Mouse (Mus musculus) adrenal gland, adult 18-20 months (tissue): Measurements from ENCODE around the gene Ube2m. TPM values are rescaled to one million over a fixed set of nuclear protein-coding genes. Genes with fewer than 3 reads are reported as not detected.

Experiments
- DNase-seq, 2 experiments: peaks; one replicate each; pipeline ENCODE4 v3.0.0; 2021 to 2022; ENCODE audit warnings: low spot score in 2 of 2
- total RNA-seq, 2 experiments: library from RNA; stranded (reverse); gene quantifications; 1 replicate in 1 of 2; 2 replicates in 1 of 2; pipeline ENCODE4 v1.2.3; 2021

Ube2m gene
- total RNA-seq, 2 experiments from 2014 or later, result 162 to 182 TPM

DNA sequence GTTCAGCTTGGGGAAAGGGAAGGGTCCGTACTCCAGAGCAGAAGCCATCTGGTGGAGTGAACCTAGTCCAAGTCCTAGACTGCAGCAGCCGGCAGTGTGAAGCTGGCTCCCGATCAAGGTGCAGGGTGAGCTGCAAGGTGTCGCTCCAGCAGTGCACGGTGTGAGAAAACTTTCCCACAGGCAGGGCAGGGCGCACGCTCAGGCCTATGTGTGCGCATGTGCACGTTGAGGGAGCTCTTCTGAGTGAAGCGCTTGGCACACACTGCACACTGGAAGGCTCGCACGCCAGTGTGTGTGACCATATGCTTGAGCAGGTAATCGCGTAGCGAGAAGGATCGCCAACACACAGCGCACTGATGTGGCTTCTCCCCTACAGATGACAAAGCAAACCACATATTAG lies 32.1 kb downstream of the Ube2m start:
- DNase-seq, result no peak

DNA sequence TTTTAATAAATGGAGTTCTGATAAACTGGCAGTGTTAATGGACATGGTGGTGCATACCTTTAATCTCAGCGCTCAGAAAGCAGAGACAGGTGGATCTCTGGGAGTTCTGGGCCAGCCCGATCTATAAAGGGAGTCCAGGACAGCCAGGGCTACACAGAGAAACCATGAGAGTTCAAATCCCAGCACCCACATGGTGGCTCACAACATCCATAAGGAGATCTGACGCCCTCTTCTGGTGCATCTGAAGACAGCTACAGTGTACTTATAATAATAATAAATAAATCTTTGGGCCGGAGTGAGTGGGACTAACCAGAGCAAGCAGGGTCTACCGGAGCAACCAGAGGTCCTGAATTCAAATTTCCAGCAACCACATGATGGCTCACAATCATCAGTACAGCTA lies 34.7 kb downstream of the Ube2m start:
- no peak for DNase-seq

DNA sequence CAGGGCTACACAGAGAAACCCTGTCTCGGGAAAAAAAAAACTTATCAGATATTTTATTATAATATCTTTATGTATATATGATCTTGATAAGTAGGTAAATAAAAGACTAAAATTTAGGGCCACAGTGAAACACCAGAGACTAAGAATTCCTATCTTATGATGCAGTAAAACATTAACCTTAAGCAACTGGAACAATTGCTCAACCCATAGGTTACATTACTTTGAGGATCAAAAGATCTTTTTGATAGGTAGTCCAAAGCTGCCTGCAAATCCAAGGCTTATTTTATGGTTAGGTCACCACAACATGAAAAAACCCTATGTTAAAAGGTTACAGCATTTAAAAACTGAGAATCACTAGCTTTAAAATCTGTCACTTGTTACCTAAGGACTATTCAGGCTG lies 36.5 kb downstream of the Ube2m start:
- DNase-seq, result no peak

DNA sequence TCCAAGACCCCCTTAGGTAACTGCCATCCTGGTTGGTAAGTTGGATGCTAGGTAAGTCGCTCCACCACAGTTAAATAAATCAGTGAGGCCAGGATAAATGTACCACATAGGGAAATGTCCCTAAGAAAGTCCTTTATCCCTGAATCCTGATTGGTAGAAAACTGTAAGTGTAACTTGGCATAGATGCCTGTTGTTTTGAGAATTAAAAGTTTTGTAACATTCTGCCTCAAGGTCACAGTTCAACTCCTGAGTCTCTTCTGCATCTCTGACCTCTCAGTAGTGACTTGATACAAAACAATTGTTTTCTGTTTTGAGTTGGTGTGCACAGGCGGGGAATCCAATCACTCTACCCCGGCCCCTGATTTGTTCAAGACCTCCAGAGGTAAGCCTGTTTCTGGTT lies 39.2 kb downstream of the Ube2m start, which contains the start of gene Trim28:
TSS of gene Trim28 (plus strand) at position 264 of the 400 bp plus-strand sequence.
- no peak for DNase-seq

DNA sequence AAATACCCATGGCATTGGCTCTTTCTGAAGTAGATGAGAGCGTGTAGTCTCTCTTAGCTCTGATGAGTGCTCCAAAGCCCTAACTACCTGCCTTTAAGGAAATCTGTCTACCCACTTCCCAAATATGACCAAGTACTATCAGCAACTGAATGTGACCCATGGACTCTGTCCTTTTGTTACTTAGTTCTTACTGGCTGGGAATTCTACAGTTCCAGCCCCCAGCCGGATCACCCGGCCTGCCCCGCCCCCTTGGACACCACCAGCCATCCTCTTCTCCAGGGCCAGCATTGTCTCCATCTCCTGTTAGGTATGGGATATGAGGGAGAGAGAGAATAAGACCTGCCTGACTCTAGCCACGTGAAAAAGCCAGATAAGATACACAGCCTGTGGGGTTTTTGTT lies 40.0 kb downstream of the Ube2m start, which contains the start of gene Slc27a5:
TSS of gene Slc27a5 (minus strand) at position 140 of the 400 bp plus-strand sequence.
- DNase-seq, result no peak

DNA sequence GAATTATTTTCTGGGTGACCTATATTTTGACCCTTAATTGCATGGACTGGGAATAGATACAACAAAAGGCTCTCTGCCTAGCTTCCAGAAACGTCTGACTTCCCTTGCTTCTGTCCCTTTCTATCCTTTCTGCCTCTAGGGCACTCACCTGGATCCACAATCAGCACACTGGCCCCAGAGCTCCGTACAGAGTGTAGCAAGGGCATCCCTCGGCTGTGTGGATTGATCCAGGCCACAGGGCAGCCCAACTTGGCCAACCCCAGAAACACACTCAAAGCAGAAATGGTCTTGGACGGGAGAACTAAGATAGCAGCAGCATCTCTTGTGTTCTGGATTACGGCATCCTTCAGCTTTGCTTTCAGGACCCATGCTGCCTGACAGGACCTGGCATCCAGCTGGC lies 40.8 kb downstream of the Ube2m start:
- DNase-seq, result no peak

DNA sequence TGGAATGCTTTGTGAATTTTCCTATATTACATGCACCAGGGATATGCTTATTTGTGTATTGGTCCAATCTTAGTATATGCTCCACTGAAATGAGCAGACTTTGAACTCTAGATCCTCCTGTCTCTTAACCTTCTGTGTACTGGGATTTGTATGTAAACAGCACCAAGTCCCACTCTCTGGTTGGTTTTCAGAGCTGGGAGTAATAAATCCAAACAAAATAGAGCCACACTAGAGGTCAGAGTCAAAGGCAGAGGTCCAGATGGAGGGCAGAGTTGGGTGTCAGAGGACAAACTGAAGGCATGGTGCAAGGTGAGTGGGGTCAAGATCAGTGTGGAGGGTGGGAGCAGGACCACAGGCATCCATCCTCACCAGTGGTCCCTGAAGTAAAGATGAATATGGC lies 42.2 kb downstream of the Ube2m start:
- DNase-seq, result no peak

DNA sequence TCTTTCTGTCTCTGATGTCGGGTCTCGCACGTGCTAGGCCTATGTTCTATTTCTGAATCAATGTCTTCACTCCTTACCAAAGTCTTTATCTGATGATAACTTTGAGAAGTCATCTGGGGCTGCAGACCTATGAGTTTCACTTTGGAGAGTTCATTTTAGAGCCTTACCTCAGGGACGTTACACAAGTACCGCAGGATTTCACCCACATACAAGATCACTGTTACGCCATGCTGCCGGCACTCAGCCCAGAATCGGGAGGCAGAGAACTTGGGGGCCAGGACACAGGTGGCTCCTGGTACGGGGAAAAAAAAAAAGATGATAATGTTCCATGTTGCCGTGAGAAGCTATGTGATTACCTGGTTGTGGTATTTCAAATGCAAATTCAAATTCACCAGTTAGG lies 44.9 kb downstream of the Ube2m start:
- DNase-seq, result no peak

DNA sequence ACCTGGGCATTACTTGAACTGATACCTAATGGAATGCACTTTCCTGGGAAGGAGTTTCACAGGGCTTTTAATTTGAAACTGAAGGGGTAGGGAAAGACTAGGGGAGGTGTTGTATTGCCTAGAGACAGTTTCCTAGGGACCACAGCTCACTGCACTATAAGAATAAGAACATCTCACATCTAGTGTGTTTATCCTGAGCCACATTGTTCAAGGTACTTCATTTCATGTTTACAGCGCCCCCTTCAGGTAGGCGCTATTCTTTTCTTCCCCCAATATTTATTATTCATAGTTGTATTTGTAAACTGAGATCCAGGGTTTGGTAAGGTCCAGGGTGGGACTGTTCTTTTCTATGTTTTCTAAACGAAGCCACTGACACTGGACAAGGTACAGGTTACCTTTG lies 45.9 kb downstream of the Ube2m start:
- DNase-seq, result no peak

DNA sequence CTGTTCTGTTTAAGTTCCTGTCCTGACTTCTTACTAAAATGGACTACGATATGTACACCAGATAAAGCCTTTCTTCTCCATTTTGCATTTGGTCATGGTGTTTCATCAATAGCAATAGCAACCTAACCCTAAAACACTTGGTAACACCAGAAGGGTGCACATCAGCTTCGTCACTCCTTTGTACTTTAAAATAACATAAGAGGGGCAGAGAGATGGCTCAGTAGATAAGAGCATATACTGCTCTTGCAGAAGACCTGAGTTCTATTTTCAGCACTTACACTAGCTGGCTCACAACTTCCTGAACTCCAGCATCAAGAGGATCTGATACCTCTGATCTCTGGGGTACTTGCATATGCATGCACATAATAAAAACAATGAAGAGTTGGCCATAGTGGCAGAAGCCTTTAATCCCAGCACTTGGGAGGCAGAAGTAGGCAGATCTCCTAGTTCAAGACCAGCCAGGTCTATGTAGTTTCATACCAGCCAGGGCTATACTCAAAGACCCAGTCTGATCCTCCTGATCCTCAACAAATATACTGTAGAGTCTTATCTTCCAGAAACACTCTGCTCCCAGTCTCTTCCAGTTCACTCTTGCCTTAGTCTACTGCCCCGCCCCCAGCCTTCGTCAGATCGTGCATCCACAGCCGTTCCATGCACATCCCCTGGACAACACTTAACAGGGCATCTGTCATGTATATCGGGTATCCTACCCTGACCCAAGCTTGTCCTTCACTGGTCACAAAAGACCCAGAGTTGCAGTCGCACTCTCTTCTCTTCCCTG lies 50.5 kb downstream of the Ube2m start:
- no peak for DNase-seq

DNA sequence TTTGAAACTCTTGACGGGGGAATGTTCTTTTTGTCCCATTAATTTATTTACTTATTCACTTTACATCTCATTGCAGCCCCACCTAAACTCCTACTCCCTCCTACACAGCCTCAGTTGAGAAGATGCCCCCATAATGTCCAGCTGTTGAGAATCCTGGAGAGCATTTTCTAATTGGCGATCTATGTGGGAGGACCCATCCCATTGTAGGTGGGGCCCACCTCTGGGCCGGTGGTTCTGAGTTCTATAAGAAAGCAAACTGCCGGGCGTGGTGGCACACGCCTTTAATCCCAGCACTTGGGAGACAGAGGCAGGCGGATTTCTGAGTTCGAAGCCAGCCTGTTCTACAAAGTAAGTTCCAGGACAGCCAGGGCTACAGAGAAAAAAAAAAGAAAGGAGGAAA lies 51.2 kb downstream of the Ube2m start:
- no peak for DNase-seq

DNA sequence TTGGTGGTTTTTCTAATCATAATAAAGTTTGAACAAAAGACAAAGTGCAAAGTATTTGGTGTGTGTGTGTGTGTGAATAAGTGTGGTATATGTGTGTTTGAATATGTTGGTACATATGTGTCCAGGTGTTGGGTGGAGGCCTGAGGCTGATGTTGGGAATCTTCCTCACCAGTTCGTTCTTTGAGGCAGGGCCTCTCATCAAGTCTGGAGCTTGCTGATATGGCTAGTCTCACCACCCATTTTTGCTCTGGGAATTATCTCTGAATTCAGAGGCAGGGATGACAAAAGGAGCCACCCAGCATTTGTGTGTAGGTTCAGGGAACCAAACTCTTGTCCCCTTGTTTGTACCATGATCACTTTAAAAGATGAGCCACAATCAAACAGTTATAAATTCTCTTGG lies 52.4 kb downstream of the Ube2m start:
- no peak for DNase-seq

Other genes with a start within 250 kb of the Ube2m start
- 1 to 10 TPM; 2.4 to 3.1 TPM for gene Zscan18, start 234.6 kb downstream of the Ube2m start, total RNA-seq
- gene Zfp329, start 219.4 kb downstream of the Ube2m start, total RNA-seq, result 10 to 100 TPM in 1 of 2 experiments, 1 to 10 TPM in 1; 9.2 to 10.1 TPM
- gene Zfp110, start 203.5 kb downstream of the Ube2m start, total RNA-seq, result 10 to 100 TPM; 20.0 to 27.6 TPM
- gene Zfp128, start 157.1 kb downstream of the Ube2m start, total RNA-seq, result 1 to 10 TPM; 3.0 to 4.0 TPM
- gene Zscan22, start 140.5 kb downstream of the Ube2m start, total RNA-seq, result 10 to 100 TPM; 13.9 to 14.2 TPM
- gene Rps5, start 116.0 kb downstream of the Ube2m start, total RNA-seq, result 100 to 1,000 TPM; 896 to 922 TPM
- under 1 TPM; 0.30 to 0.45 TPM for gene Rnf225, start 110.9 kb downstream of the Ube2m start, total RNA-seq
- 1 to 10 TPM; 8.4 to 9.5 TPM for gene Zfp324, start 72.4 kb downstream of the Ube2m start, total RNA-seq
- 1 to 10 TPM; 5.7 to 6.5 TPM for gene Zfp446, start 60.4 kb downstream of the Ube2m start, total RNA-seq
- gene Slc27a5, start 40.1 kb downstream of the Ube2m start, total RNA-seq, result under 1 TPM in 1 of 2 experiments, not detected in 1; 0.70 TPM
- 100 to 1,000 TPM; 201 to 235 TPM for gene Trim28, start 39.2 kb downstream of the Ube2m start, total RNA-seq
- 10 to 100 TPM; 12.1 to 12.5 TPM for gene Zbtb45, start 28.2 kb downstream of the Ube2m start, total RNA-seq
- 100 to 1,000 TPM; 210 to 213 TPM for gene Chmp2a, start 3.5 kb downstream of the Ube2m start, total RNA-seq
- 1 to 10 TPM; 1.8 to 2.2 TPM for gene Mzf1, start 16.5 kb upstream of the Ube2m start, total RNA-seq
- gene Vmn1r85, start 56.9 kb upstream of the Ube2m start, total RNA-seq, result not detected
- gene Vmn1r86, start 81.6 kb upstream of the Ube2m start, total RNA-seq, result not detected
- gene Vmn1r87, start 101.9 kb upstream of the Ube2m start, total RNA-seq, result not detected
- gene Vmn1r88, start 121.3 kb upstream of the Ube2m start, total RNA-seq, result under 1 TPM; 0.06 to 0.10 TPM
- gene Vmn1r89, start 174.7 kb upstream of the Ube2m start, total RNA-seq, result not detected
- gene Lig1, start 239.0 kb upstream of the Ube2m start, total RNA-seq, result 1 to 10 TPM; 6.6 to 9.8 TPM
- 1 to 10 TPM; 8.4 to 9.6 TPM for gene Zswim9, start 240.4 kb upstream of the Ube2m start, total RNA-seq